Mouse (Mus musculus): Measurements from ENCODE around the gene B9d2.
A peak's percentile ranks its signal among the peaks of the same experiment; 100 is the strongest.

DNA sequence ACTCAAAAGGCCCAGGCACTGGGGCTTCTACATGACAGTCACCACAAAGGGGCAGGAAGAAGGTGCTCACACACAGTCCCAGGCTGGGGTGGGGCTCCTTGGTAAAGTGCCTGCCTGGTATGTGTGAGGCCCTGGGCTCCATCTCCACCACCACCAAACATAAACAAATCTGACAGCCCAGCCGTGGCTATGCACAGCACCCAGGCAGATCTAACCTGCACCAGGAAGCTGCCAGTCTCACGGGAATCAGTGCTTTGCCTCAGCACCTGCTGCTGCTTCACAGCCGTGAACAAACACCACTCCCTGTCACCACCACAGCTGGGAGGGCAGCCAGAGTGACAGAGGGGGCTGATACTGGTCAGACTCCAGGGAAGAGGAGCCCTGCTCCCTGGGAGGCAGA is 44.2 kb upstream of the B9d2 start:
- TF ChIP-seq POLR2AphosphoS2 (IDR thresholded peaks at IDR 0.05; ENCODE audit: insufficient read length, low read depth) (no peak), USF1 (IDR thresholded peaks at IDR 0.05; ENCODE audit: low read depth) (no peak), MAX (IDR thresholded peaks at IDR 0.05; ENCODE audit: low read depth) (no peak), MYOD1 (IDR thresholded peaks at IDR 0.05; ENCODE audit: control insufficient read depth in 1 of 3, insufficient read length in 2 of 3, low read depth in 2 of 3) (peak; percentile 63 to 97 (median 92)), POLR2A (IDR thresholded peaks at IDR 0.05; ENCODE audit: insufficient read length, low read depth) (no peak), TCF3 (IDR thresholded peaks at IDR 0.05; ENCODE audit: insufficient read length, low read depth) (peak; percentile 69)
